18 mouse cellular contexts compared by ENCODE assay signal in the genomic region with DNA sequence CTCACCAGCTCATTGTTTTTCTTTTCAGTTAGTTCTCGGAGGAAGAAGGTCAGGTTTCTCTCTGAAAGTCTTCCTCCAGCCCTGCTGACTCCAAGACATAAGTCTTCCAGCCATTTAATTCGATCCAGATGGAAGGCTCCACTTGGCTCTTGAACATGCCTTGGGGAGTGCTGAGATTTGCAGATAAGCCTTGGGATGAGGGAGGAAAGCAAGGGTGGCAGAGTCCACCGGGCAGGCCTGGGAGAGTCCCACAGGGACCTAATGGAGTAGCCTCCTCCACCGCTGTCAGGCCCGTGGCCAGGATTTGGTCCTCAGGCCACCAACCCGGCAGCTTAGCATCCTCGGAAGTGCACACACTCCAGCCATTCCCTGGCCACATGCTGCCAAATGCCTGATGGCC. TPM values are rescaled to one million over a fixed set of nuclear protein-coding genes. Genes with fewer than 3 reads are reported as not detected.
DNase-seq lines count a peak whose midpoint lies in the region; ATAC-seq lines count a peak whose summit lies in the region.
"Had no signal": no experiment of that assay in that cellular context is flagged by ENCODE, and none has a peak within 500 bp of the region (broad histone marks: within the 10 kb centered on the region; RNA-seq: fewer than 3 reads in every experiment).

No protein-coding gene starts in this region.

- peaks cover 4% of the 10 kb centered on the region; the same call in 1 of the 2 replicates for H3K27me3 ChIP-seq in kidney, embryonic 15.5 days
- H3K27me3 ChIP-seq in embryonic facial prominence, embryonic 14.5 days (replicated peaks; ENCODE audit: control insufficient read depth, insufficient read depth, low read length) = no peaks in the 10 kb centered on the region
- H3K27me3 ChIP-seq in limb, embryonic 15.5 days = no peaks in the 10 kb centered on the region
- no peaks in the 10 kb centered on the region; the same call in 1 of the 2 replicates for H3K27me3 ChIP-seq in midbrain, embryonic 16.5 days (ENCODE audit: control insufficient read depth, insufficient read depth, low read depth, low read length)
- H3K27me3 ChIP-seq: Patski had no signal

- H3K4me1 ChIP-seq in kidney, embryonic 15.5 days = peaks cover 32% of the 10 kb centered on the region
- no peaks in the 10 kb centered on the region for H3K4me1 ChIP-seq in brown adipose tissue, adult 24 weeks (ENCODE audit: control insufficient read depth, insufficient read depth, insufficient read length, low read length)
- peaks cover 14% of the 10 kb centered on the region; the same call in 1 of the 2 replicates for H3K4me1 ChIP-seq in embryonic facial prominence, embryonic 14.5 days (ENCODE audit: control insufficient read depth, insufficient read depth, low read length)
- peaks cover 35% of the 10 kb centered on the region for H3K4me1 ChIP-seq in limb, embryonic 15.5 days
- H3K4me1 ChIP-seq in midbrain, embryonic 16.5 days (ENCODE audit: control insufficient read depth, insufficient read depth, low read length) = no peaks in the 10 kb centered on the region; the same call in 1 of the 2 replicates
- H3K4me1 ChIP-seq: liver, embryonic 13.5 days; megakaryocyte, embryonic 14.5 days had no signal

- no peak overlapping the region for H3K4me3 ChIP-seq in kidney, embryonic 15.5 days (replicated peaks)
- H3K4me3 ChIP-seq in brown adipose tissue, adult 24 weeks (ENCODE audit: insufficient read depth, low read depth, low read length) = no peak overlapping the region
- no peak overlapping the region for H3K4me3 ChIP-seq in embryonic facial prominence, embryonic 14.5 days (ENCODE audit: low read depth, low read length)
- no peak overlapping the region for H3K4me3 ChIP-seq in limb, embryonic 15.5 days
- H3K4me3 ChIP-seq in midbrain, embryonic 16.5 days (ENCODE audit: low read depth, low read length) = no peak overlapping the region
- H3K4me3 ChIP-seq: hindbrain, embryonic 13.5 days; left cerebral cortex, adult 2 months; liver, embryonic 13.5 days; megakaryocyte, embryonic 14.5 days had no signal

- H3K4me2 ChIP-seq in kidney, embryonic 15.5 days = no peak overlapping the region
- H3K4me2 ChIP-seq in embryonic facial prominence, embryonic 14.5 days (ENCODE audit: low read depth, low read length) = peak overlapping the region; percentile 11; the same call in 1 of the 2 replicates
- no peak overlapping the region for H3K4me2 ChIP-seq in limb, embryonic 15.5 days
- no peak overlapping the region for H3K4me2 ChIP-seq in midbrain, embryonic 16.5 days (ENCODE audit: low read length)
- H3K4me2 ChIP-seq: hindbrain, embryonic 13.5 days; liver, embryonic 13.5 days had no signal

- no peak overlapping the region for H3K9ac ChIP-seq in kidney, embryonic 15.5 days
- H3K9ac ChIP-seq in embryonic facial prominence, embryonic 14.5 days (ENCODE audit: low read depth, low read length) = no peak overlapping the region
- no peak overlapping the region for H3K9ac ChIP-seq in limb, embryonic 15.5 days
- no peak overlapping the region for H3K9ac ChIP-seq in midbrain, embryonic 16.5 days (ENCODE audit: low read depth, low read length)
- H3K9ac ChIP-seq: forebrain, postnatal 0 days; hindbrain, embryonic 13.5 days; liver, embryonic 13.5 days had no signal

- peak overlapping the region; percentile 83 for H3K27ac ChIP-seq in kidney, embryonic 15.5 days
- H3K27ac ChIP-seq in brown adipose tissue, adult 24 weeks (replicated peaks; ENCODE audit: low read depth, low read length) = 0 out of 2 replicates have a peak overlapping the region, but pooled peaks have one; percentile 35
- H3K27ac ChIP-seq in embryonic facial prominence, embryonic 14.5 days (replicated peaks; ENCODE audit: low read depth, low read length) = peak overlapping the region; percentile 78
- 0 out of 2 replicates have a peak overlapping the region, but pooled peaks have one; percentile 22 for H3K27ac ChIP-seq in limb, embryonic 15.5 days
- H3K27ac ChIP-seq in midbrain, embryonic 16.5 days (ENCODE audit: low read length) = no peak overlapping the region
- H3K27ac ChIP-seq: hindbrain, embryonic 13.5 days; left cerebral cortex, adult 2 months; liver, embryonic 13.5 days had no signal

- no peaks in the 10 kb centered on the region for H3K9me3 ChIP-seq in kidney, embryonic 15.5 days (replicated peaks)
- no peaks in the 10 kb centered on the region for H3K9me3 ChIP-seq in embryonic facial prominence, embryonic 14.5 days (ENCODE audit: control insufficient read depth, low read length)
- H3K9me3 ChIP-seq in limb, embryonic 15.5 days = no peaks in the 10 kb centered on the region
- no peaks in the 10 kb centered on the region for H3K9me3 ChIP-seq in midbrain, embryonic 16.5 days (replicated peaks; ENCODE audit: control insufficient read depth, low read length, poor library complexity, severe bottlenecking)
- H3K9me3 ChIP-seq: hindbrain, embryonic 13.5 days; liver, embryonic 13.5 days had no signal

- DNase-seq in kidney, postnatal 14 days = no peak
- peak; percentile 80 for DNase-seq in embryonic facial prominence, embryonic 14.5 days (ENCODE audit: low spot score)
- DNase-seq in right cerebral cortex, postnatal 36 days (ENCODE audit: low spot score in 2 of 2) = no peak
- DNase-seq: adrenal gland, adult 2 months; forebrain, postnatal 0 days; kidney, postnatal 25 days; liver, embryonic 13.5 days; retina, postnatal 1 day; thymus, postnatal 14 days had no signal

- ATAC-seq in kidney, embryonic 15.5 days (replicated peaks; ENCODE audit: low FRiP score) = no peak
- ATAC-seq in embryonic facial prominence, embryonic 14.5 days (ENCODE audit: low read depth) = no peak
- no peak for ATAC-seq in limb, embryonic 15.5 days (ENCODE audit: insufficient number of reproducible peaks, low FRiP score, low TSS enrichment, low read depth)
- ATAC-seq in midbrain, embryonic 16.5 days = no peak
- ATAC-seq: CD4-positive, CD25-positive, alpha-beta regulatory T cell, adult 4 months; forebrain, postnatal 0 days; Patski had no signal

- 31% methylated on average over 7 of the region's 7 CpGs for WGBS in kidney, embryonic 15.5 days
- WGBS in embryonic facial prominence, embryonic 14.5 days = 33% methylated on average over 7 of the region's 7 CpGs
- WGBS in limb, embryonic 15.5 days = 50% methylated on average over 7 of the region's 7 CpGs
- 82% methylated on average over 7 of the region's 7 CpGs for WGBS in midbrain, embryonic 16.5 days

- no peaks in the 10 kb centered on the region for H3K36me3 ChIP-seq in kidney, embryonic 15.5 days
- H3K36me3 ChIP-seq in embryonic facial prominence, embryonic 14.5 days (ENCODE audit: control insufficient read depth, insufficient read depth, low read length) = no peaks in the 10 kb centered on the region
- no peaks in the 10 kb centered on the region for H3K36me3 ChIP-seq in limb, embryonic 15.5 days
- no peaks in the 10 kb centered on the region for H3K36me3 ChIP-seq in midbrain, embryonic 16.5 days (ENCODE audit: control insufficient read depth, insufficient read depth, low read length)
- H3K36me3 ChIP-seq: hindbrain, embryonic 13.5 days; liver, embryonic 13.5 days had no signal

RNA-seq across cellular contexts. Expression of a gene that starts 27.8 kb away (rescaled TPM):
- 18.3 and 21.0 TPM in 2 replicates for polyA plus RNA-seq in kidney, embryonic 15.5 days (2015; fragmentation: Nextera tagmentation; extraction: Ambion mirVana)
- 29.0 and 42.1 TPM in 2 replicates for polyA plus RNA-seq in brown adipose tissue, adult 24 weeks (2012; ENCODE audit: insufficient read depth, insufficient read length, missing spikeins)
- polyA plus RNA-seq in embryonic facial prominence, embryonic 14.5 days (2014; fragmentation: Nextera tagmentation; extraction: Ambion mirVana) = 45.6 and 48.1 TPM in 2 replicates
- polyA plus RNA-seq in limb, embryonic 15.5 days (2015; fragmentation: Nextera tagmentation; extraction: Ambion mirVana) = 31.6 and 35.4 TPM in 2 replicates
- polyA plus RNA-seq in midbrain, embryonic 16.5 days (2015; fragmentation: Nextera tagmentation; extraction: Ambion mirVana) = 11.0 and 12.2 TPM in 2 replicates

RNA-seq across cellular contexts. Expression of a gene that starts 45.3 kb away (rescaled TPM):
- polyA plus RNA-seq in kidney, embryonic 15.5 days (2015; fragmentation: Nextera tagmentation; extraction: Ambion mirVana) = 46.1 and 46.6 TPM in 2 replicates
- polyA plus RNA-seq in brown adipose tissue, adult 24 weeks (2012; ENCODE audit: insufficient read depth, insufficient read length, missing spikeins) = 33.6 and 35.3 TPM in 2 replicates
- 27.6 and 30.2 TPM in 2 replicates for polyA plus RNA-seq in embryonic facial prominence, embryonic 14.5 days (2014; fragmentation: Nextera tagmentation; extraction: Ambion mirVana)
- polyA plus RNA-seq in limb, embryonic 15.5 days (2015; fragmentation: Nextera tagmentation; extraction: Ambion mirVana) = 20.9 and 28.6 TPM in 2 replicates
- 1.8 and 2.4 TPM in 2 replicates for polyA plus RNA-seq in midbrain, embryonic 16.5 days (2015; fragmentation: Nextera tagmentation; extraction: Ambion mirVana)
